Mouse (Mus musculus) heart, adult 2 months (tissue): ENCODE results near the gene Bmper.

Experiments used
- EP300 ChIP-seq: fragments of 200-500 bp; IDR thresholded peaks from 2 replicates; pipeline ENCODE4 v1.6.1; 2011; ENCODE audit warnings: low read depth, low read length, control low read depth; ENCODE audit not compliant: insufficient read depth
- POLR2A ChIP-seq: fragments of 200-500 bp; IDR thresholded peaks from 2 replicates; pipeline ENCODE4 v1.6.1; 2011; ENCODE audit warnings: mild to moderate bottlenecking, low read depth, low read length, control low read depth; ENCODE audit not compliant: insufficient read depth

GRCm38 (mm10) chr9:23246389-23246788, 23.5 kb downstream of the Bmper start:
- TF ChIP-seq POLR2A (no peak), EP300 (no peak)
